Mouse (Mus musculus) mouse trophoblast stem cell (cell line): ENCODE data around the gene Pitx1.

Source experiments
- in situ Hi-C, 2 experiments: fragments of 300-500 bp; cut with MseI, MboI; formaldehyde crosslinking; loops; 2 replicates in 1 of 2; 3 replicates in 1 of 2; pipeline ENCODE4 v1.15.1; 2025

The Pitx1 gene

DNA sequence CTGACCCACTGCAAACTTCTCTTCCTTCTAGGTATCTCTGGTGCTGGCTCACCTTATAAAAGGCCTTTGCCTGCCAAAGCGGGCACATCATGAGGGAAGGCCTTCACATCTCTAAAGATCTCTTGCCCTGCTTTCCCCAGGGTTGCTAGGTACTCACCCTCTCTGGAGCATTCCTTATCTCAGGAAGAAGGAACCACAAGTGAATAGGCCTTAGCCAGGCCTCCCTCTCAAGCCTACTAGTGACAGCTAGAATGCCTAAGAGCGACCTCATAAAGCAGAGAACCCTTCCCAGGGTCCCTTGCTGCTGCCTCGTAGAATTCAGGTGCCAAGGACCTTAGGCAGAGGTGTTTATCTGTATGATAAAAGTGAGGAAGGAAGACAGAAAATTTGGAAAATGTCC lies 51.7 kb downstream of the Pitx1 start, which contains the start of gene Catsper3:
Gene Catsper3 (plus strand): TSS at position 301 of the 400 bp plus-strand sequence.
- in situ Hi-C loops = no loop called here

DNA sequence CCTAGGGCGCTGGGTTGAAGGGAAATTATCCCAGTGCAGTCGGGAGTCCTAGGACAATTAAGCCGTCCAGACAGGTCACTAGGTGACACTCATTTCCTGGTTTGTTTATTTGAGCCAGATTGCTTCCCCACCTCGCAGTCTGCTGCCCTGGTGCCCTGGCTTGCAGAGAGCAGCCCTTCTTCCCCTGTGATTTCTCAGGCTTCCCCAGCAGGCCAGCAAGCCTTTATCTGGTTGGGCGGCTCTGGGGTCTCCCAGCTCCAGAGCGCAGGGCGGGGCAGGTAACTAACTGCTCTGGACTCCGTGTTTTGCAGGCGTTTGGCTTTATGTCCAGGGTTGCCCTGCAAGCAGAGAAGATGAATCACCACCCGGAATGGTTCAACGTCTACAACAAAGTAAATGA lies 60.9 kb downstream of the Pitx1 start:
- in situ Hi-C loops = no loop called here
